Mouse (Mus musculus) left cerebral cortex, postnatal 10 days (tissue): Measurements from ENCODE around the gene Nfu1. TPM values are rescaled to one million over a fixed set of nuclear protein-coding genes. Genes with fewer than 3 reads are reported as not detected.
"Not testable (repeated sequence)": the region's sequence is repeated elsewhere in the genome, so short reads cannot be mapped to it uniquely, and the experiment has no call there.

ENCODE experiments used
- DNase-seq, 2 experiments: peaks; one replicate each; pipeline ENCODE4 v3.0.0; 2021 to 2022; ENCODE audit warnings: low spot score in 2 of 2, mixed read lengths in 1 of 2; ENCODE audit errors: extremely low spot score in 1 of 2
- intact Hi-C: fragments of 180-260 bp; cut with DNase I; formaldehyde crosslinking; loops from one replicate; pipeline ENCODE4 v1.15.1; 2025
- total RNA-seq, 2 experiments: library from RNA; stranded (reverse); gene quantifications; 2 replicates each; pipeline ENCODE4 v1.2.3; 2021

Nfu1 gene
- total RNA-seq, 2 experiments from 2014 or later = 61.6 to 63.4 TPM

- peak; percentile 90 to 97 for DNase-seq
- intact Hi-C loops = no loop called here
Measured at GRCm38 (mm10) chr6:87009692-87010328, 774 bp downstream of the Nfu1 start.

DNA sequence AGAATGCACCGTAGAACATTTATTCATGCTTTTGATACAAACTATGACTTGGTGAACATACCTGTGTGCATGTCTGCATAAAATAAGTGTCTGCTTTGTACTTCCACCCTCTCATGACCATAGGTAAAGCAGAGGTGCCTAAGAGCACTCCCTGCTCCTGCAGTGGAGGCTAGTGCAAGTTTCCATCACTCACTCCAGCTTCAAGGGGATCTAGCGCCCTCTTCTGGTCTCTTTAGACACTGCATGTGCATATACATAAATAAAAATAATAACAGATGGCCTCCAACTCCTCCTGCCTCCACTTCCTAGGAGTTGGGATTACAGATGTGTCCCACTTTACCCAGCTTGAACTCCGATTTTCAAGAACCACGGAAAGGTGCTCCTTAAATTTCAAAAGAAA lies 7.9 kb downstream of the Nfu1 start:
- peak in 1 of 2 experiments; percentile 30 for DNase-seq
- intact Hi-C loops = no loop called here

- intact Hi-C loops = no loop called here
- no peak for DNase-seq
Measured at GRCm38 (mm10) chr6:87018874-87019273, 9.8 kb downstream of the Nfu1 start.

- intact Hi-C loops = no loop called here
- DNase-seq = no peak
Measured at GRCm38 (mm10) chr6:87021791-87022190, 12.8 kb downstream of the Nfu1 start.

GRCm38 (mm10) chr6:87026980-87027379 lies 17.9 kb downstream of the Nfu1 start:
- intact Hi-C loops = no loop called here
- DNase-seq = no peak

DNA sequence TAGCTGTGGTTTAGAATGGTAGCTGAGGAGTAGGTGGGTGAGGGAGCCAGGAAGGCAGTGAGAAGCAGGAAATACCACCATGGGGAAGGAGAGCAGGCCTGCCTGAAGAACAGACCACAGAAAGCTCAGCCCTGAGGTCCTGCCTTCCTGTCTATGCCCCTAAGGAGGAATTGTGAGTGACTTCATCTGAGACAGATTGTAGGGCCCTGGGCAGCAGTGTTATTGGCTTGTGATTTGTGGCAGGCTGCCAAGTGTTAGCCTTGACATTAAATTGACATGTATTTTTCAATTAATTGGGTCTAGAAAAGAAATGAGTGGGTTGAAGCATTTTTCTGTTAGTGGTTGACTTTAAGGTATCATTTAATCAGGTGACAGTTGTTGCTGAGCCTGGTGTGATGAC lies 19.8 kb downstream of the Nfu1 start:
- intact Hi-C loops = no loop called here
- no peak for DNase-seq

GRCm38 (mm10) chr6:87031310-87031709 lies 22.3 kb downstream of the Nfu1 start:
- intact Hi-C loops, DNase-seq: not testable (repeated sequence)

DNA sequence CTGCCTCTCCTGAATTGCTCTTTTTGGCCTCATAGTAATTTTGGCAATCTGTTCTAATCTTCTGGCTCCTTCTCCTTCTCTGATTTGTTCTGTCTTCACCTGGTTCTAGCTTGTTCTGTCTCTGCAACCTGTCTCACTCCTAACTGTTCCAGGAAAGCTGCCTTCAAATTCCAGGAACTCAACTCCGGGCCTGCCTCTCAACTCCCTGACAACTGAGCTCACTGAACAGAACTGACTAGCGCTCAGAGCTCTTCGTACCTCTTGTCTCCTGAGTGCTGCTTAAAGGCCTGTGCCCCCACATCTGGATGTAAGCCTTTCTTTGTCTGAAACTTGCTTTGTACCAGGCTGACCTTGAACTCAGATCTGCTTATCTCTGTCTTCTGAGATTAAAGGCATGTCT lies 23.4 kb downstream of the Nfu1 start:
- DNase-seq = no peak
- intact Hi-C loops = no loop called here

DNA sequence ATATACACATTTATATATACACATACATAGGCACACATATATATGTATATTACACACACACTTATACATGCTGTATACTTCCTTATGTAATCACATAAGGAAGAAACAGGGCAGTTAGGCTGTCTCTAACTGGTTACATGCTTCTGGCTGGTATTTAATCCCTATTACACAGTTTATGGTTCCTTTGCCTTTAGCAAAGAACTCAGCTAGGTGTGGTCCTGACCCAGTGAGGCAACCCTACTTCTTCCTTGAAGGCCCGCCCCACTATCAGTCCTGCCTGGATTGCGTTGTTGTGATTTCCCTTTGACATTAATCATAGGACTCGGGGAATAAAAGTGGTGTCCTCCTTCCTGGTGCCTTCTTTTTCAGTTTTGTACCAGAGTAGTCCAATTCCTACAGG lies 25.4 kb downstream of the Nfu1 start:
- intact Hi-C loops = no loop called here

GRCm38 (mm10) chr6:87037826-87038620 lies 29.0 kb downstream of the Nfu1 start:
- intact Hi-C loops = no loop called here
- no peak for DNase-seq

More for the DNA sequence above, 25.4 kb downstream of the Nfu1 start:
- no peak for DNase-seq

GRCm38 (mm10) chr6:87039161-87039560 lies 30.1 kb downstream of the Nfu1 start:
- intact Hi-C loops = no loop called here
- no peak for DNase-seq

DNA sequence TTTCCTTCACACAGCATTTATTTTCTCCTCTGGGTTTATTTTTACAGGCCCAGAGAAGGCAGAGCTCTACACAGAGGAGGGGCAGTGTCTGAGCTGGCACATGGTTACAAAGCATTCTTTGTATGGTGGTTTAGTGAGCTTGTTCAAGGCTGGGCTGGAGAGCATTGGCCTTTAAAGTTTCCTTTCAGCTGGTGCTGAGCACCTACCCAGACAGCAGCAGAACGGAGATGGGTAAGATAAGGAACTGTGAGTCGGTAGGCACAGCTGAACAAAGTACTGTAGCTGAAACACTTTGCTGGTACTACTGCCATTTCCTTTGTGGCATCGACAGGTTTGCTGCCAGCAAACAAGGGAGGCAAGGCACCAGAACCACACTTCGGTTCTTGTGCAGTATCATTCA lies 31.9 kb downstream of the Nfu1 start:
- intact Hi-C loops = no loop called here
- peak in 1 of 2 experiments; percentile 20 for DNase-seq

DNA sequence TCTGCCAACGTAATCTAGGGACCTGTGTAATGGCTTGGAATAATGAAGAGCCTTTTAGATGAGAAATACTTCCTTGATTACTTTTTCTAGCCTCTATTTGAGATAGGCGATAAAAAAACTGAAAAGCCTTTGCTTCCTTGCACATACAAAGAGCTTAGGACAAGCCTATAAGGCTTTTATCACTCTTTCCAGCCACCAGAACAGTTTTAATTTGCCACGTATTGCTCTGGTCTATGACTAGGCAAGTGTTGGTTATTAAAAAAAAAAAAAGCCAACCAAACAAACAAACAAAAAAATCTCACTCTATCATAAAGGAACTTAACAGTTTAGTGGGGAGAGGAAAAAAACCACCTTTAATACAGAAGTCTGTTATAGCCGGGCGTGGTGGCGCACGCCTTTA lies 32.4 kb downstream of the Nfu1 start:
- intact Hi-C loops = no loop called here
- no peak for DNase-seq

- intact Hi-C loops = no loop called here
- no peak for DNase-seq
Measured at GRCm38 (mm10) chr6:87042004-87042336, 32.9 kb downstream of the Nfu1 start.

DNA sequence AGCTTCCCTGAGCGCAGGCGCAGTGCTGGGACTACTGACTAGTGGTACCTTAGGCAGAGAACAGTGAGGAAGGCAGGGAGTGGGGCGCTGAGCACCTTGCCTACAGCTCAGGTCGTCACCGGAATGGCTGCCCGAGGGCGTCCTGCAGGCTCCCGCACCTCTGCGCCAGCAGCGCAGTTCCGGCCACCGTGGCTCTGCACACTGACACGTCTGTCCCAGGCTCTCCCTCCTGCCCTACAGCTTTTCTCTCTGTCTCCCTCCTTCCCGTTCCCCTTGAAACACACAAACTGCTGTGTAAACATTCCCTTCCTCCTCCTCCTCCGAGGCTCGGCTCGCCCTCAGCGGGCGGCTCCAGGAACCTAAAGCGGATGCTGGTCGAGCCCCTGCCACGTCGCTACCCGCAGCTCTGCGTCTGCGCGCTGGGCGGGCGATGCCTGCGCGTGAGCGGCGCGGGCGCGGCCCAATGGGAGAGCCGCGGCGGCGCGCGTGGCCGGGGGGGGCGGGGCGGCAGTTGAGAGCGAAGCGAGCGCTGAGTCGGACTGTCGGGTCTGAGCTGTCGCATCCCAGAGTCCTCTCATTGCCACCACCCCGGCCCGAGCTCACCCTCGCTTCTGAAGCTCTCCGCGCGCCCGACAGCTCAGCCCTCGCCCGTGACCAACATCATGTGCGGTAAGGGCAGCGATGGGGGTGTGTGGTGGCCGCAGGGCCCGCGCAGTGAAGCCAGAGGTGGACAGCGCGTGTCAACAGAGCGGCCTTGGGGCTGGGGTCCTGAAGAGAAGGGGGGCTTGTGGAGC lies 33.5 kb downstream of the Nfu1 start, which contains the start of gene Gfpt1:
TSS of gene Gfpt1 (plus strand) at position 510 of the 794 bp plus-strand sequence.
- intact Hi-C loops = no loop called here
- peak; percentile 90 to 98 for DNase-seq

GRCm38 (mm10) chr6:87043131-87043516 lies 34.1 kb downstream of the Nfu1 start:
- DNase-seq = no peak
- intact Hi-C loops = no loop called here

- intact Hi-C loops = no loop called here
- DNase-seq = no peak
Measured at GRCm38 (mm10) chr6:87044895-87045294, 35.9 kb downstream of the Nfu1 start.

DNA sequence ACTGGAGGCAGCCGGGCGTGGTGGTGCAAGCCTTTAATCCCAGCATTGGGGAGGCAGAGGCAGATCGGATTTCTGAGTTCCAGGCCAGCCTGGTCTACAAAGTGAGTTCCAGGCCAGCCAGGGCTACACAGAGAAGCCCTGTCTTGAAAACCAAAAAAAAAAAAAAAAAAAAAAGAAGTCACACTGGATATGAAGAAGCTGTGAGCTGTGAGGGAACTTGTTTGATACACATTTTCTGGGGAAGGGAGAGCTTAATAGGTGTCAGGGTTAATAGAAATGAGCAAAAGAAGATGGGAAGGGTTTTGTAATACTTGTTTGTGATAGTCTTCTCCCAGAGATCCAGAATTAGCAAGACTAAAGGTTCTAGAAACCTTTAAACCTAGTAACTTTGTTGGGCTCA lies 36.5 kb downstream of the Nfu1 start:
- no peak for DNase-seq
- intact Hi-C loops = no loop called here

GRCm38 (mm10) chr6:87048712-87049111 lies 39.7 kb downstream of the Nfu1 start:
- DNase-seq, intact Hi-C loops: not testable (repeated sequence)
